Mouse (Mus musculus) spleen, postnatal 0 days (tissue): Measurements from ENCODE around the gene Lin37. TPM values are rescaled to one million over a fixed set of nuclear protein-coding genes. Genes with fewer than 3 reads are reported as not detected.

Source experiments
- polyA plus RNA-seq: library from polyadenylated mRNA; unstranded; fragments of >200 nt; fragmentation: Nextera tagmentation; extraction: Ambion mirVana; gene quantifications from 2 replicates; pipeline ENCODE4 v1.2.1, GENCODE M21; 2015

Lin37 gene
- 38.8 and 42.2 TPM in 2 replicates for polyA plus RNA-seq

DNA sequence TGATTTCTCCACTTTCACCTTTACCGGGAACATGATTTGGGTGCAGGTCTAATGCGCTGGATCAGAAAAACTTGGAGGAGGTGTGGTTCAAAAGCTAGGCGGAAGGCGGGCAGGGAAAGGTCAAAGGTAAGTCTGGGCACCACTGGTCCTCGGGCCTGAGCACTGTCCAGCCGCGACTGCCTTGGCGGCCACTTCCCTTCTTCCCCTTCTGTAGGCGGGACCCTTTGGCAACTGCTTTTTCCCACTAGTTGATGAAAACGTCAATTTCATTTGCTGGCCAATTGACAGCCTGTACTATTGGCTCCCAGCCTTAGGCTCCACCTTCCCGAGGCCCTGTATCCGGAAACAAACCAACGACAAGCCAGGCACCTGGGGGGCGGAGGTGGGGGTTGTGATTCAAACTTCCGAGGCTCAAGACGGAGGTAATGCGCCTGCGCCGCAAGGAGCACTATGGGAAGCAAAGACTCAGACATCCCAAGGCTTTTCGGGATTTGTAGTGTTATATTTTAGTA, at the start of gene Lin37:
Gene Lin37 (minus strand): TSS at position 396 of the 512 bp plus-strand sequence.

DNA sequence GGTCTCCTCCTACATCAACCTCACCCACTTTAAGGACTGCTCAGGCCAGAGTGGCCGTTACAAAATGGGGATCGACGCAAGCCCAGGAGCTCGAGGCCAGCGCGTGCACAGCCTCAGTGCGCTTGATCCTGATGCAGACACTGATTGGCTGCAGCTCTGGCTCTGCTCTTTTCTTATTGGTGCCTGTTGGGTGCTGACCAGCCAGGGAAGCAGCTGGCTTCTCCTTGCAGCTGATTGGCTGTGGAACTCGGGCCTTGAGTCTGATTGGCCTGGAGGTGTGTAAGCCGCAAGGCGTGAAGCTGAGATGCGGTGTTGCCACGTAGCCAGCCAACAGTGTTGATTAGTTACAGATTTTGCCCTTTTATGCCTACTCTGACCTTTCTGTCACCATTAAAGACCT, 39.1 kb upstream of the Lin37 start, which contains the start of gene Zbtb32:
Gene Zbtb32 (minus strand): TSS at position 124 of the 400 bp plus-strand sequence.

DNA sequence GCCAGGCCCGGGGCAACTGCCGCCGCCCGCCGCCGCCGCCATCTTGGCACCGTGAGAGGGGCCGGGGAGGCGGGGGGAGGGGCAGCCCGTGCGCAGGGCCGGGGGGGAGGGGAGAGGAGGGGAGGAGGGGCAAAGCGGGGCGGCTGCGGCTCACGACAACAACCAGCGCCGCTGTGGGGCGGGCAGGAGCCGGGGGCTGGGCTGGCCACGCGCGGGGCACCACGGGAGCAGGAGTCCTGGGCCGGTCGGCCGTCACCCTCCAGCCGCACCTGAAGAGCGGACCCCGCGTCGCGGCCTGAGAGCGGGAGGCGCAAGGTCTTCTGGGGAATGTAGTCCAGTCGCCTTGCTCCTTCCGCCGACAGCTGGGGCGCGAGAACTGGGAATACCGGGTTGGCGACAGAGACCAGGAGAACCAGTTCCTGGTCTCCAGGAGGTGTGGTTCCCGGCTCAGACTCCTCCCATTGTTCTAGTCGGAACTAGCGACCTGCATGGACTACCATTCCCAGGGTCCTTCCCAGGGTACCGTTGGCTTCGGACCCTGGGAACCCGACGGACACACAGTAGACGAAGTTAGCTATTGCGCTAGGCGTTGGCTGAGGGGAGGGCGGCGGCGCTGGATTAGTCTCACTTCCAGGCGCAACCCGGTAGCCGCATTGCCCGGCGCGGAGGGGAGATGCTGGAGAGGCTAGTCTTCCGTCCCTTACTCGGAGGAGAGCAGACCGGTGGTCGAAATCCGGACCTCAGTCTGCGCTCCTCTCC, 29.2 kb upstream of the Lin37 start, which contains the start of gene Kmt2b:
Gene Kmt2b (minus strand): TSS at position 51 of the 759 bp plus-strand sequence.

DNA sequence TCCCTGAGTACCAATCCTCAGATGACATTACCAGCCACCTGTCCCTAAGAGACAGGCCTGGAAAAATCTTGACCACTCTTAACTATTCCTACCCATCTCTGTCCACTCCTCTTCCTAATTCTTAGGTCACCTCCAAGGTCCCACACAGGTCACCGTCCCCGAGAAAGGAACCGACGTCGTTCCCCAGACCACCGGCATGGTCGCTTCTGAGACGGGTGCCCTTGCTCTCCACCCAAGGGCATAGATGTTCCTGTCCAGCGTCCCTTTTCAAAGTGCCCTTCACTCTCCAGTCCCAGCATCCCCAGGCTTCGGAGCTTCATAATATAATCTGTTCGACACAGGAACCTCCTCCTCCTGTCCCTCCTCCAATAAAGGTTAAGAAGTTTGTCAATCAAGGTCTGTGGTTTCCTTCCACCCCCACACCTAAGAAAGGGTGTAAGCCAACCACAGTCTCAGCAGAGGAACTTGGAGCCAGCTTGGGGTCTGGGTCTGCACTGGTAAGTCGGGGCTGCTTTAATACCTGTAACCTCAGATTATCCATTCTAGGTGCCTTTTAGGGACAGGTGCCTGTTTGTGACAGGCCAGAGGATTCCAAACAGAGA, 5.4 kb upstream of the Lin37 start, which contains the start of gene Igflr1:
Gene Igflr1 (plus strand): TSS at position 458 of the 602 bp plus-strand sequence.

DNA sequence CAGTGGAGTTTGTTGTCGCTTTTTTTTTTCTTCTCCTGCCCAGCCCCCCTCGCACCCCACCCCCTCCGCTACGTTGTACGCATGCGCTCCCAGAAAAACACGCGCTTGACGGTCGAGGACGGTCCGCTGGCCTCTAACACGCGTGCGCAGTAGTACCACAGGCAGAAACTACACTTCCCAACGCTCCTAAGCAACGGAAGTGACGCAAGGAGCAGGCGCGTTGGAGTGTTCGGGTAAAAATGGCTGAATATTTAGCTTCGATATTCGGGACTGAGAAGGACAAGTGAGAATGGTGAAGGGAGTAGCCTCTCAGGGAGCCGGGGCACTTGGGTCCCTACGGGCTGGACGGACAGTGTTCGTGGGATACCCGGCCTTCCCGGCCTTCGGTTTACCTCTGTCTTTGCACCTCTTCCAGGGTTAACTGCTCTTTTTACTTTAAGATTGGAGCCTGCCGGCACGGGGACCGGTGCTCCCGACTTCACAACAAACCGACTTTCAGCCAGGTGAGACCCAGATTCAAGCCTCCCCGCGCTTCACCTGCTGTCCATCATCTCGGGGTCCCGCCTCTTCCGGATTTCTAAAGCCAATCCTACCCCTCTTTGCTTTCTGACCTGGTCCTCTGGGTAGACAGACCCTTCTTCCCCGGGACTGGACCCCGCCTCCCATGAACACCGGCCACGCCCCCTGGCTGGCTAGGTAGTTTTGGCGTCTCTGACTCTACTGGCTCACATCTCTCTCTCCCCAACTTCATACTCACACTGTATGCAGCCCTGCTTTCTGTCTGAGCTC, 3.7 kb upstream of the Lin37 start, which contains the start of the genes U2af1l4, Gm49396 and Psenen:
Gene U2af1l4 (plus strand): TSS at position 185 of the 789 bp plus-strand sequence.
Gene Gm49396 (plus strand): TSS at position 228 of the 789 bp plus-strand sequence.
Gene Psenen (minus strand): TSS at position 511 of the 789 bp plus-strand sequence.

DNA sequence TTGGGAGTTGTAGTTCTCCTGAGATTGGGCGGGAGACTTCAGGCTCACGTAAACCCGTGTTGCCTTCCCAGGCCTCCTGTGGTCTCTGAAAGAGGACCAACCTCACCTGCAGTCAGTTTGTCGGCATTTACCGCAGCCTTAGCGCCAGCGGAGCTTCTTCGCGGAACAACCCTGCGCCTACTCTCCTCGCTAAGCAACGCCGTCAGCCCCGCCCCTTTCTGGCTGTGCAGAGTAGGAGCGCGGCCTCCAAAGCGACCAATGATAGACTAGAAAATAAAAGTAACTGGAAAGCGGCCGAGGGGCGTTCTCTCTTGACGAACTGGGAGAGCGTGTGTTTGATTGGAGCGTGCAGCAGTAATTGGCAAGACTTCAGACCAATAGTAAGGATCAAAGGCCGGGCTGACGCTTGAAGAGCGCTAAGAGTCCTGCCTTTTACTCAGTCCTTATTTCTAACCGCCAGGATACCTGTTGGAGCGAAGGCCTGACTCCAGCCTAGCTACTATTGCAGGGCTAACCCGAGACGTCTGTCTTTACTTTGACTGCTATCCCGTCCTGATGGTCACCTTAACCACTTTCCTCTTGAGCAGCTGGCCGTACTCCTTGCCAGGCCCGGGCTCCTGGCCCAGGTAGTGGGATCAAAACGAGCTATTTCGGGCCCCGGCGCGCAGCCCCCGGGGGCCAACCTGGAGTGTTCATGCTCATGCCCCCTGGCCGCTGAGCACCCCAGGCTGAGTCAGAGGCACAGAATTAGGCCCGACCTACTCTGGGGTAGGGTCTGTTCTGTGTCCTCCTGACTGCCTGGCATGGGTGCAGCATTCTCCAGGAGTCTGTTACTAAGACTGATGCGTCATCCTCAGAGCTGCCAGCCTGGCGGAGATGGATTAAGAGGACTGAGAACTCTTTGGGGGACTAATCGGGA, 7.3 kb downstream of the Lin37 start, which contains the start of the genes Hspb6 and Proser3:
Gene Hspb6 (plus strand): TSS at position 77 of the 919 bp plus-strand sequence.
Gene Proser3 (minus strand): TSS at position 198 of the 919 bp plus-strand sequence.

DNA sequence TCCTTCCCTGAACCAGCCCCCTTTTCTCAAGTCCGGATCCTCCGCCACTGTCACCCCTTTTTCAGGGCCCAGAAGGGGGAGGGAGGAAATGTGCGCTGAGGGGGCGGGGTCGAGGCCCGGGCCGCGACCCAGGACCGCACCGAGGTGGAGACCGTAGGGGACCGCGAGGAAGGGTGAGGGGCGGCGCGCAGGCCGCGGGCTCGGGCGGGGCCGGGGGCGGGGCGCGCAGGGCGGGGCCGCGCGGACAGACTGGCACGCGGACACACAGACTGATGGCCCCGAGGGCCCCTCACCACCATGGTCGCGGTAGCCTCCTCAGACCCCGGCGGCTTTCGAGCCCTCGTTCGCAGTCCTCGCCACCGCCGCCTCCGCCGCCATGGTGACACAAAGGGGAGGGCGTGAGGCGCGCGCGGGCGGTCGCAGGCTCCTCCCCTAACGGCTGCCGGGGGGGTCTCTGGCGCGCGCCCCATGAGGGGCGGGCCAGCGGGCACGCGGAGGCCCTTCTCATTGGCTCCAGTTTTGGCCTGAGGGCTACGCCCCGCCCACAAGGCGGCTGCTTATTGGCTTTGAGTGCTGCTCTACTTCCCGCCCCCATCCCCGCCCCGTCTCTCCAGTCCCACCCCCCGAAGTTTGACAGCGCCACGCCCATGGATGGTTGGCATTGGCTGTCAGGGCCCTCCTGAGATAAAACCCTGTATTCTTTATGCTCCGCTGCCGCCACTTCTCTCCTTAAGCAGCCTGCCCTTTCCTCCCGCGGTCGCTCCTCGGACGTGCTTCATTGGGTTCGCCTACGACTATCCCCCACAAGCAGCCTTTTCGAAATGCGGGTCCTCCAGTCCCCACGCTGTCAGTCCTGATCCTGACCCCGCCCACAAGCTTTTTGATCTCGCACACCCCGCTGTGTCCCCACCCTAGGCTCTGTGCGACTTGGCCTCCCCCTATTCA, 24.7 kb downstream of the Lin37 start, which contains the start of gene Arhgap33:
Gene Arhgap33 (minus strand): TSS at position 428 of the 945 bp plus-strand sequence.

Other genes with a start within 250 kb of the Lin37 start
- 2.6 and 3.4 TPM in 2 replicates for gene Syne4, start 245.0 kb downstream of the Lin37 start, polyA plus RNA-seq
- gene E130208F15Rik, start 238.1 kb downstream of the Lin37 start, polyA plus RNA-seq, result not detected in 2 replicates
- gene Sdhaf1, start 235.9 kb downstream of the Lin37 start, polyA plus RNA-seq, result 10.2 and 11.3 TPM in 2 replicates
- 0.81 and 1.0 TPM in 2 replicates for gene Lrfn3, start 197.1 kb downstream of the Lin37 start, polyA plus RNA-seq
- gene Tyrobp, start 146.1 kb downstream of the Lin37 start, polyA plus RNA-seq, result 396 and 576 TPM in 2 replicates
- gene Hcst, start 140.0 kb downstream of the Lin37 start, polyA plus RNA-seq, result 32.8 and 46.4 TPM in 2 replicates
- 4.5 and 5.9 TPM in 2 replicates for gene Nfkbid, start 138.1 kb downstream of the Lin37 start, polyA plus RNA-seq
- 2.0 and 2.3 TPM in 2 replicates for gene Aplp1, start 114.3 kb downstream of the Lin37 start, polyA plus RNA-seq
- gene Kirrel2, start 102.1 kb downstream of the Lin37 start, polyA plus RNA-seq, result 0.04 and 0.23 TPM in 2 replicates
- 0.21 and 0.32 TPM in 2 replicates for gene Nphs1, start 101.5 kb downstream of the Lin37 start, polyA plus RNA-seq
- 0.10 TPM in 1 of 2 replicates, not detected in the other for gene Prodh2, start 66.2 kb downstream of the Lin37 start, polyA plus RNA-seq
- 3.5 TPM in 2 replicates for gene Arhgap33, start 24.8 kb downstream of the Lin37 start, polyA plus RNA-seq
- 14.6 and 14.7 TPM in 2 replicates for gene Hspb6, start 7.7 kb downstream of the Lin37 start, polyA plus RNA-seq
- 2.5 and 3.4 TPM in 2 replicates for gene Proser3, start 7.5 kb downstream of the Lin37 start, polyA plus RNA-seq
- 61.2 and 70.3 TPM in 2 replicates for gene U2af1l4, start 3.5 kb upstream of the Lin37 start, polyA plus RNA-seq
- 4.4 and 4.9 TPM in 2 replicates for gene Gm49396, start 3.5 kb upstream of the Lin37 start, polyA plus RNA-seq
- gene Psenen, start 3.8 kb upstream of the Lin37 start, polyA plus RNA-seq, result 105 and 115 TPM in 2 replicates
- gene Igflr1, start 5.6 kb upstream of the Lin37 start, polyA plus RNA-seq, result 2.4 and 2.9 TPM in 2 replicates
- 6.0 and 8.5 TPM in 2 replicates for gene Kmt2b, start 28.9 kb upstream of the Lin37 start, polyA plus RNA-seq
- 0.21 and 0.22 TPM in 2 replicates for gene Zbtb32, start 39.1 kb upstream of the Lin37 start, polyA plus RNA-seq
- 0.15 and 0.19 TPM in 2 replicates for gene Upk1a, start 53.0 kb upstream of the Lin37 start, polyA plus RNA-seq
- 695 and 741 TPM in 2 replicates for gene Cox6b1, start 66.3 kb upstream of the Lin37 start, polyA plus RNA-seq
- not detected in 2 replicates for gene Etv2, start 76.0 kb upstream of the Lin37 start, polyA plus RNA-seq
- 69.8 and 70.7 TPM in 2 replicates for gene Rbm42, start 90.5 kb upstream of the Lin37 start, polyA plus RNA-seq
- gene Haus5, start 105.2 kb upstream of the Lin37 start, polyA plus RNA-seq, result 41.0 and 45.0 TPM in 2 replicates
- not detected in 2 replicates for gene Pmis2, start 111.8 kb upstream of the Lin37 start, polyA plus RNA-seq
- gene 2200002J24Rik, start 139.1 kb upstream of the Lin37 start, polyA plus RNA-seq, result 0.49 and 1.6 TPM in 2 replicates
- 1.3 and 1.6 TPM in 2 replicates for gene Atp4a, start 152.4 kb upstream of the Lin37 start, polyA plus RNA-seq
- 128 and 142 TPM in 2 replicates for gene Tmem147, start 169.7 kb upstream of the Lin37 start, polyA plus RNA-seq
- 0.25 and 0.27 TPM in 2 replicates for gene Gapdhs, start 183.8 kb upstream of the Lin37 start, polyA plus RNA-seq
- 2.2 and 4.9 TPM in 2 replicates for gene Sbsn, start 191.6 kb upstream of the Lin37 start, polyA plus RNA-seq
- 25.5 and 26.9 TPM in 2 replicates for gene Dmkn, start 203.9 kb upstream of the Lin37 start, polyA plus RNA-seq
- gene Krtdap, start 228.1 kb upstream of the Lin37 start, polyA plus RNA-seq, result 1.9 and 2.6 TPM in 2 replicates